Mouse (Mus musculus) cerebellum, postnatal 10 days (tissue): Measurements from ENCODE around the gene Znrf3.
A peak's percentile ranks its signal among the peaks of the same experiment; 100 is the strongest.

Source experiments
- DNase-seq, 2 experiments: peaks; one replicate each; pipeline ENCODE4 v3.0.0; 2021; ENCODE audit warnings: mixed read lengths in 2 of 2

Gene Znrf3

DNA sequence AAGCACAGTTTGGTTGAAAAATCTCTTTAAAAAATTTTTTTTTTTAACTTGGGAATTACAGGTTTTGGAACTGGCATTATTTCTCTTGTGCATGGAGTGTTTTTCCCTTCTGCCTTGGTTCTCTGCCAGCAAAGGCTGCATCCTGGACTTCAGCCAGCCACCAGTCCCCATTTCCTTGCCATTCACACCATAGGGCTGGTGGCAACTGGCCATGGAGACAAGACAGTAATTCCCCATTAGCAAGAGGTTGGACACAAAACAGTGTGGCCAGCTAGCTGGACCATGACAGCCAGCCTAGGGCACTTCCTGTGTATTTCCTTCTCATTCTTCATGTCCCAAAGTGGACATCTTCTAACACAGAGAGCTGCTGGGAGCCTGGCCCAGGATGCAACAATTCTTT, 129.9 kb downstream of the Znrf3 start:
- peak; percentile 99 for DNase-seq

GRCm38 (mm10) chr11:5314330-5314741, 130.3 kb downstream of the Znrf3 start:
- peak in 1 of 2 experiments; percentile 61 for DNase-seq

- peak; percentile 26 to 29 for DNase-seq
These were observed 137.4 kb downstream of the Znrf3 start for GRCm38 (mm10) chr11:5307024-5307905.

DNA sequence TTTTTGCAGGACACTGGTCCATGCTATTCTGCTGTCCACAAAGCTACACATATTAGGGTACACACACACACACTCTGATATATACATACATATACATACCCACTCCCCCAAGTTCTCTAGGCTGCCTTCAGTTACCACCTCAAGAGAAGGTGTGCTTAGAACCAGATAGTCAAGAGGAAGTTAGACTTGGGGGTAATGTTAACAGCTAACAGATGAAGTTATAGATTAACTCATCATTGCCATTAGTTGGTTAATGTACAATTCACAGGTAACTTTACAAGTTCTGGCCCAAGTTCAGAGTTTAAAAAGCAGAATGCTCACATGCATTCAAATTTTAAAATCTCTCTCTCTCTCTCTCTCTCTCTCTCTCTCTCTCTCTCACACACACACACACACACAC, 138.6 kb downstream of the Znrf3 start:
- no peak for DNase-seq

DNA sequence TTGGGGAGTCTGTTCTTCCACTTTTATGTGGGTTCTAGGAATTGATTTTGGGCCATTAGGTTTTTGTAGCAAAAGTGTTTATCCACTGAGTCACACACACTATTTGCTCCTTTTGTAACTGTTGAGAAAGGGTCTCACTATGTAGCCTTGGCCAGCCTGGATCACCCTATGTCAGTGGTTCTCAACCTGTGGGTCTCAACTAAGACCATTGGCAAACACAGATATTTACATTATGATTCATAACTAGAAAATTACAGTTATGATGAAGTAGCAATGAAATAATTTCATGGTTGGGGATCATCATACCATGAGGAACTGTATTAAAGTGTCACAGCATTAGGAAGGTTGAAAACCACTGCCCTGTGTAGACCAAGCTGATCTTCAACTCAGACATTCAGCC, 140.1 kb downstream of the Znrf3 start:
- DNase-seq = no peak

DNA sequence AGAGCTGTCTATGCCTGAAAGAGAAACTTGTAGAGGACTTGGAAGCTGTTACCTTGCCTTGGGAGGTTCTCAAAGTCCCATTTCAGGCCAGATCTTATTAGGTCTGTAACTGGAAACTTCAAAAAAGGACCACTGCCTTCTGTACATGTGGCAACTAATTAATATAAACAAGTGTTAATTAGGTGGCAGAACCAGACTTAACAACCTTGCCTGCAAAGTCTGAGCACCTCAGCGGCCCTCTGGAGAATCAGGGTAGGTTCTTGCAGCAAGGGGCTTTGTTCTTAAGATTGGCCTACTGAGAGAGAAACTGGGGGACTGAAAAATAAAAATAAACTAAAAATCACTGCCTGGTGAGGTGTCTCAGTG, 146.7 kb downstream of the Znrf3 start:
- no peak for DNase-seq

DNA sequence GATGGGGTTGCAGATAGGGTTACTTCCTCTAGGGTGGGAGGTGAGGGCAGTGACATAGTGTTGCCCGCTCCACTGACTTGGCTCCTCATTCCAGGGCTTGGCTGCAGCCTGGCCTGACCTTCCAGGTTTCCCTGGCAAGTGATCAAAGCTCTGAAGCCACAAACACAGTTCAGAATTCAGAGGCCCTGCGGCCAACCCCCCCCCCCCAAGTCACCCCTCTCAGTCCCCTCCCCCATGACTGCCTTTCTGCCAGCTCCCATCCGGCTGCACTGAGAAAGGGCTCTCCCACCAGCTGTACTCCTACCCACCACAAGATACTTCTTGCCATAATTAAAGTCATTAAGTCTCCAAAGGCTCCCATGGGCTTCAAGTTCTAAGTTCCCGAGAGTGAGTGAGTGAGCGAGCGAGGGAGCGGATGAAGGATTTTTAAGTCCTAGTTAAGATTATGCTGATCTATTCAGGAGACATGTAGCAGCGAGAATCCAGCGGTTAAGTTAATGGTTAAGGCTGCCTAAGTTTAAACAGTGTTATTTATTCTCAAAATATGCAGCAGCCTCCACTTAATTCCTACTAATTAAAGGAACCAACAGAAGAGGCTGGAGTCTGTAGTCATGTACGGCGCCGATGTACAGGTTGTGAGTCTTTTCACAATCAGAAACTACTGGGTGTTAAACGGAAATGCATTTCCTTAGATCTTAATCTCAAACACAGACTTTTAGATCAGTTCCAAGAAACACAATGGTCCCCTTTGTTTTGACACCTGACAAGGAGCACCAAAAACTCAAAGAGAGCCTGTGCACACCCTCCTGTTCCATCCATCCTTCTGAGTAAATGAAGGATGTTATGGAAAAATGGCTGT, 147.3 kb downstream of the Znrf3 start:
- peak; percentile 88 to 89 for DNase-seq

DNA sequence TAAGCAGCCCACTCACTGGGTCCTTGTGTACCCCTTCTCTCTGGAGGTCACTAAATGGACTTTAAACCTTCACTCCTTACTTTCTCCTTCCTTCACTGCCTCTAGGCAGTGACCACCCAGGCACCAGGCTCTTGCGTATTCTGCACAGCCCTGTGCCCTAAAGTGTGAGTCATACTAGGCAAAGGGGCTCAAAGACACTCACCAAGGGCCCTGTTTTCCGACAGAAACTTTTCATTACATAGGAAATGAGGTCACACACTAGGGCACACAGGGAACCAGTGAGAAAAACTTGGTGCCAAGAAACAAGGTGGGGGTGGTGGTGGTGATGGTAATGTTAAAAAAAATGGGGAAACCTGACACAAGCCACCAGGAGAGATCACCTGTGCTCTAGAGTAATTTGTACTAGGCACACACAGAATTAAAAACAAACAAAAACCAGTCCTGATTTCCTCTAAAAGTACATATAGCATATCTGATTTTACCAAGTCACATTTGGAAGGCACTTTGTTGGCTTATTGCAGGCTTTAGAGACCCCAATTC, 148.0 kb downstream of the Znrf3 start:
- no peak for DNase-seq

GRCm38 (mm10) chr11:5294805-5295204, 149.8 kb downstream of the Znrf3 start:
- no peak for DNase-seq

DNA sequence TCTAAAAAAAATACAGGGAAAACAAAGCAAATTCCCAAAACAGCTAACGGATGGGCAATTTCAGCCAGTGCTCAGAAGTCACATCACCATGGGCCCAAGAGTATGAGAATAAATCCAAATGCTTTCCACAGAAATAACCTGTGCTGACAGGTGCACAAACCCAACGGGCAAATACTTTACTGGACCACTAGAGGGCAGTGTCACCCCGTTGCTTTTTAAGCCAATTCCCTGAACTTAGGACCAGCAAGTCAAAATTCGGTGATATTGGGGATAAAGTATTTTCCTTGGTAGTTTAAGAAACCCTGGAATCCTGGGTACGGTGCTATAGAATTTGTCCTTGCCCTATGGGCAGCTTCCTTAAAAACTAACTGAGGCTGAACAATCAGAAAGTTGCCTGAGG, 154.0 kb downstream of the Znrf3 start:
- DNase-seq = peak; percentile 86 to 90

DNA sequence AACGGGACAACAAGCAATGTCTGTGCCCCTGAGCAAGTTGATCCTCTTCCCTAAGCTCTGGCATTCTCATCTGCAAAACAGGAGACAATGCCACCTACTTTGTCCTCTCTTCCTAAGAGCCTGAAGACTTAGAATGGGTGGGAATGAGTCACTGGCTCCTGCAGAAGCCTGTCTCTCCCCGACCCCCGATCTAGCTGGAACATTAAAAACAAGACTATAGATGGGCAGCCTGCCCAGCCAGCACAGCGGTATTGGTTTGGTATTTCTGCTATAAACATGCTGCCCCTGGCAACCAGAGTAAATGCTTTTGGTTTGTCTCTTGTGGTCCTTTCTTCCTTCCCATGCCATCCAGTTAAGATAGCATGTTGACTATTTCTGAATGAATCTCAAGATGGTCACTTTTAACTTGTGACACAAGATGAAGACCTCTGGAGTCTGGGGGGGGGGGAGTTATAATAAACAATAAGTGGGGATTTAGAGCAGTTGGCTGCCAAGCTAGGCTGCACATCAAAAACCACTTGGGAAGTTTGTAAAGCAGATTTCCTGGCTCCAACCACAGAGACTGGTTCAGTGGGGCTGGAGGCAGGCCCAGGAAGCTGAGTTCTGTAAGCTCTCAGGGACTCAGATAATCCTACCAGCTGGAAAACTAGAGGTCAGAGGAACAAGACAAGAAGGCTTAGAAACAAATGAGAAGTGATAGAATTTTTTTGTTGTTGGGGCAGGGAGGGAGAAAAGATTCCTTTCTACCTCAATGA, 154.6 kb downstream of the Znrf3 start:
- DNase-seq = peak; percentile 40 to 49

GRCm38 (mm10) chr11:5283987-5284386, 160.7 kb downstream of the Znrf3 start:
- no peak for DNase-seq

DNA sequence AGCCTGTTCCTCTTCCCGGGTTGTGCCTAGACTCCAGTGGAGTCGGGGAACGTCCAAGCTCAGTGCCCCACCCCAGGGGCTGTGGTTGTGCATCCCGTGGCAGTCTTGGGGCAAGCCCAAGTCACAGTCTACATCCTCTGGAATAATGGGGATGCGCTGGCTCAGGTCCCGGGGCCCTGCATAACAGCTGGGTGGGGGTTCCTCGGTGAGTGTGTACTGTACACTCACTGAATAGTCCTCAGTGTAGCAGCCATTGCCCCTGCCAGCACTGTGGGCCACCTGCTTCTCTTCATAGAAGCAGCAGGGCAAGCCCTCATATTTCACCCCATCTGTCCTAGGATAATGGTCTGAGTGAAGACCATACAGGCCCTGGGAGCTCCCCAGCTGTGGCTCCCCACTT, 163.7 kb downstream of the Znrf3 start:
- peak; percentile 45 to 55 for DNase-seq

GRCm38 (mm10) chr11:5278463-5278862, 166.2 kb downstream of the Znrf3 start:
- no peak for DNase-seq

- peak; percentile 15 to 28 for DNase-seq
These were observed 167.2 kb downstream of the Znrf3 start for GRCm38 (mm10) chr11:5277307-5277971.

GRCm38 (mm10) chr11:5275216-5275615, 169.4 kb downstream of the Znrf3 start:
- no peak for DNase-seq

- peak; percentile 19 for DNase-seq
These were observed 172.0 kb downstream of the Znrf3 start for GRCm38 (mm10) chr11:5272536-5273234.

- no peak for DNase-seq
These were observed 172.6 kb downstream of the Znrf3 start for GRCm38 (mm10) chr11:5272066-5272360.

- DNase-seq = peak in 1 of 2 experiments; percentile 7
These were observed 173.2 kb downstream of the Znrf3 start for GRCm38 (mm10) chr11:5271274-5272065.

- no peak for DNase-seq
These were observed 174.7 kb downstream of the Znrf3 start for GRCm38 (mm10) chr11:5269846-5270461.
